Mouse (Mus musculus) bone marrow macrophage, adult 2 months (primary cell): ENCODE measurements around the gene Parp9.

ENCODE experiments used
- CTCF ChIP-seq: IDR thresholded peaks from 2 replicates; pipeline ENCODE4 v1.5.1; 2012; ENCODE audit warnings: low read depth, mild to moderate bottlenecking, low read length, moderate library complexity
- POLR2A ChIP-seq: IDR thresholded peaks from 2 replicates; pipeline ENCODE4 v1.6.1; 2012; ENCODE audit warnings: mild to moderate bottlenecking, low read depth, low read length, borderline replicate concordance

DNA sequence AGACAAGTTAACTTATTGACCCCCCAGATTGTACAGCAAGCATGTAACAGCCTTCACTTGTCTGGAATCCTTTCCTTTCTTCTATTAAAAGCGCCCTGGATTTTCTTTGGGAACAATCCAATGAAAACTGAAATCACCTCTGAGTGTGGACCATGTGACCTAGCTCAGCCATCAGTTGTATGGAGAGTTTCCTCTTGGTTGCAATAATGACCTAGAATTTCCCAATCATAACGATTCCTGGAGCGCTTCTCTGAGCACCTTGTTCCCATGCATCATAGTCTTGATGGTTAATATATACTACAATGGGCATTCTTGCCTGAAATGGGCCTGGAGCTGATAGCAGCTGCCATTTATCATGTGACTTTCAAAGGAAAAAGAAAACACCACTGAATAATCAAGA lies 37.7 kb upstream of the Parp9 start:
- TF ChIP-seq POLR2A (no peak), CTCF (no peak)
